Mouse (Mus musculus): Measurements from ENCODE around the gene Ube2g2.

The Ube2g2 gene

DNA sequence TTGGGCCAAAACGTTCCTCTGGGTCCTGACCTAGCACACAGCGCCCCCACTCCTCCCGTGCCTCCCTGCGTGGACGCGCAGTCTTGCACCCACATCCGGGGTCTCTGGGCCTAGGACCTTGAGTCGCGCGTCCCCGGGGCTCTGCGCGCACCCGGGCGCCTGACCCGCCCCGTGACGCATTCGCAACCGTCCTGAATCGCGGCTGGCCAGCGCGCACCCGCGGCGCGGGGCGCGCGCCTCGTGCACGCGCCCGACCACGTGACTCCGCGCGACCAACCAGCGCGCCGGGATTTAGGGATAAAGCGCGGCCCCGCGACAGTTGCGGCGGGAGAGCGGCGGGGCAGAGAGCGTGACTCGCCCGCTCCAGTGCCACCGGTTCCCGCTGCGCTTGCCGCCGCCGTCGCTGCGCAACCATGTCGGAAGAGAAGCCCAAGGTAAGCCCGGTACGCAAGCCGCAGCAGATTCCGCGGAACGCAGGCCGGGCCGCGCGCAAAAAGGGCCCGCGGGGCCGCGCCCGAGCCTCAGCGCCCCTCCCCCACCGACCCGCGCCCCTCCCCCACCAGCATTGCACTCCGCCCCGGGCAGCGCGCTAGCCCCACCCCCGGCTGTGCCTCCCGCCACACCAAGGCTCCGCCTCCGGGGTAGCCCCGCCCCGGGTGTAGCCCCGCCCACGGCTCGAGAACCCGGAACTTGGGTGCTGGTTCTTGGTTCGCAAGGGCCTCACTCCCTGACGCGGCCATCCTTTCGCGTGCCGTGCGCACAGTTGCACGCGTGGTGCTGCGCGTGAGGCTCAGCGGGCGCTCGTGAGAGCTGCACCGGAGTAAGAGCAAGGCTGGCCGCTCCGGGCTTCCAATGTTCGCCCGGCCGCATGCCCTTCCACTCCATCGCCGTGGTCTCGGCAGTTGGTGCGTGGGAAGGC, 15.9 kb upstream of the Ube2g2 start, which contains the start of the genes Sumo3 and Gm49325:
TSS of gene Sumo3 (plus strand) at position 190 of the 919 bp plus-strand sequence.
TSS of gene Gm49325 (plus strand) at position 290 of the 919 bp plus-strand sequence.
- intact Hi-C loops (cut with DNase I), result loop anchor here (1.0 kb wide), 1 partner anchor 25 kb away; the partner anchor contains the start of gene Pttg1ip

- intact Hi-C loops (cut with DNase I), result loop anchor here (1.0 kb wide), 1 partner anchor 26 kb away; the partner anchor contains the start of gene Pttg1ip
Observed at GRCm38 (mm10) chr10:77606855-77607254, 15.2 kb upstream of the Ube2g2 start.

- intact Hi-C loops (cut with DNase I), result no loop called here
Observed at GRCm38 (mm10) chr10:77607441-77607840, 14.6 kb upstream of the Ube2g2 start.

DNA sequence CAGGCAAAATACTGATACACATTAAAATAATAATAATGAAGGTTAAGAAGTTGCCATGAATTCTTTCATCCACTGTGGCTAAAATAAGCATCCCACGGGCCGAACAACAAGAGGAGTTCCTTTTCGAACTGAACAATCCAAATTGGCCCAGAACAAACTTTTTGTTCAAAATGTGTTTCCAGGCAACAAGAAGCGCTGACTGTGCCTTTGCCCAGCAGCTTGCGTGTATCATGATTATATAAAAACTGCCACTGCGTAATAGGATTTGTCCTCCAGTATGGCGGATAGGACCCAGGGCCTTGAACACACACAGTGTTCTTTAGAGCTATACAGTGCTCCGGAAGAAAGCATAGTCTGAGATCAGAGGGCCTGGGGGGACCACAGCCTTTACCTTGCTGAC, 13.5 kb upstream of the Ube2g2 start:
- intact Hi-C loops (cut with DNase I), result no loop called here

GRCm38 (mm10) chr10:77610221-77610961, 11.7 kb upstream of the Ube2g2 start:
- intact Hi-C loops (cut with DNase I), result no loop called here

DNA sequence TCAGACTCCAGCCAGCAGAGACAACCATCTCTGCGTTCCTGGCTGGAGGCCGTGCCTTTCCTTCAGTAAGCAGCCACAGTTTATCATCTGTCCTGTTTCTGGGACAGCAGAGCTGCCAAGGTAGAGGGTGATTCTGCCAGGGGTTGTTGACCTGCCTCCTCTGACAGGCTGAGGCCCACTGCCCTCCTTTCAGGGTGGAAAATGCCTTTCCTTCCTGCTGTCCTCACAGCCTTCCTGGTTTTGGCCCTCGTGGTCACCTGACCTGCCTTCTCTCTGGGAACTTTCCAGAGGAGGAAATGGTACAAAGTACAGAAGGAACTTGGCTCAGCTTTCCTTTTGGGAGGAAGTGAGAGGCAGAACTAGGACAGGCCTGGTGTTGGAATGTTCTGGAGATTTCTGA, 8.7 kb upstream of the Ube2g2 start:
- intact Hi-C loops (cut with DNase I), result no loop called here

GRCm38 (mm10) chr10:77615647-77616046, 6.4 kb upstream of the Ube2g2 start:
- intact Hi-C loops (cut with DNase I), result no loop called here

DNA sequence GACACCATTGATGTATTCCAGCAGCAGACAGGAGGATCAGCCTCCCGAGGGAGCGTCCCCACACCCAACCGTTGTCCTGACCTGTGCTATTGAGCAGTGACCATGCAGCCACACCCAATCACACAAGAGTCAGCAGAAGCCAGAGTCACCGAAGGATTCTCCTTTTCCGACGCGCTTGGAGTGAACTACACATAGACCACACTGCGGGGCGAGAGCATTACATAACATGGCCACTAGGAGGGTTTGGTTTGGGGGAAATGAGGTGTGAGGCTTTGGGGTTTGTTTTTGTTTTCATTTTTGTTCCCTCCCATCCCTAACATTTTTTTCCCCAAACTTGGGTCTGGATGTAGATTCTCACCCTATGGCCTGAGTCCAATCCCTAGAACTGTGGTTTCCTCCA, 5.9 kb upstream of the Ube2g2 start:
- intact Hi-C loops (cut with DNase I), result no loop called here

DNA sequence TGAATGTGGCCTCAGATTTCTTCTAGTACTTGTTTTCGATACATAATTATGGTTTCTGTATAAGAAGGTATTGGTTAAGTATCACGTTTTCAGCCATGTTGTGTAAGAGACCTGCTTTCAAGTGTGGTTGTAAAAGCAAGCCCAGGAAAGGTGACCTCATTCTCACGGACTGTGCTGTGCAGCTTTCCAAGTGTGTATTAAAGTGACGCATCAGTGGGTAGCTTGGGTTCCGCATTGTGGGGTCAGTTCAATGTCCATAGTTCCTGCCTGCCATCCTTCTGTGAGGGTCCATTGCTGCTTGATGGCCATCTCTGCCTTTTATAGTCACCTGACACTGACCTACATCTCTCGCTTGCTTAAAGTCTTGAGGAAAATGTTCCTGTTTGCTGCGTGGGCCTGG, 5.1 kb upstream of the Ube2g2 start:
- intact Hi-C loops (cut with DNase I), result no loop called here

- intact Hi-C loops (cut with DNase I), result no loop called here
Observed at GRCm38 (mm10) chr10:77621546-77621945, 529 bp upstream of the Ube2g2 start.

- intact Hi-C loops (cut with DNase I), result no loop called here
Observed at GRCm38 (mm10) chr10:77623069-77623492, 1.0 kb downstream of the Ube2g2 start.

GRCm38 (mm10) chr10:77623639-77624400, 1.7 kb downstream of the Ube2g2 start:
- intact Hi-C loops (cut with DNase I), result no loop called here

- intact Hi-C loops (cut with DNase I), result no loop called here
Observed at GRCm38 (mm10) chr10:77624570-77624995, 2.5 kb downstream of the Ube2g2 start.

DNA sequence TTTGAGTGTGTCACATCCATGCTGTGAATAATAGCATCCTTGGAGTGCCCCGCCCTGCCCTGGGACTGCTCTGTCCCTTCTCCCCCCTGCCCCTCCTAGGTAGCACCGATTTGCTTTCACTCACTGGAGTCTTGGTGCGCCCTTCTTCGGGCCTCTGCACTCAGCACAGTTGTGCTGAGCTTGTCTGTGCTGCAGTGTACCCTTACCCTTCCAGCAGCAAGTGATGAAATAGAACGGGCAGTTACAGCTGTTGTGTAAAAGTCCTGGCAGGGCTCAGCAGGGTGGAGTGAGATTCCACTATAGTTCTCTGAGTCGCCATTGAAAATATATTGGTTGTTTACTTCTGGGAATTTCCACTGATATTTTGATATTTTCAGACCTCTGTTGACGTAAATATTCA, 4.0 kb downstream of the Ube2g2 start:
- intact Hi-C loops (cut with DNase I), result loop anchor here (5.0 kb wide), 1 partner anchor 251 kb away; no protein-coding TSS in a partner anchor

DNA sequence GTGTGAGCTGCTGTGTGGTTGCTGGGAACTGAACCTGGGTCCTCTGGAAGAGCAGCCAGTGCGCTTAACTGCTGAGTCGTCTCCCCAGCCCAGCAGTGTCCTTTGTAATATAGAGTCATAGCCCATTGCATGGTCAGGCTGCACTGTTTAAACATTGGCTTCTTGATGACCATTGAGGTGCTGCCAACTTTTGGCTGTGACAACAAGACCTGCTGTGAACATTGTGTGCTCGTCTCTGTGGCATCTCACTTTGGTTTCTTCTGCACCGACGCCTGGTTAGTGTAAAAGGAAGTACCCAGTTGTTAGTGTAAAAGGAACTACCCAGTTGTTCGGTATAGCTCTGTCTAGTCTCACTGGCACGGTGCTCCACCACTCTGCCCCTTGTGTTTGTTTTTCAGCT, 4.5 kb downstream of the Ube2g2 start:
- intact Hi-C loops (cut with DNase I), result loop anchor here (5.0 kb wide), 1 partner anchor 251 kb away; no protein-coding TSS in a partner anchor

DNA sequence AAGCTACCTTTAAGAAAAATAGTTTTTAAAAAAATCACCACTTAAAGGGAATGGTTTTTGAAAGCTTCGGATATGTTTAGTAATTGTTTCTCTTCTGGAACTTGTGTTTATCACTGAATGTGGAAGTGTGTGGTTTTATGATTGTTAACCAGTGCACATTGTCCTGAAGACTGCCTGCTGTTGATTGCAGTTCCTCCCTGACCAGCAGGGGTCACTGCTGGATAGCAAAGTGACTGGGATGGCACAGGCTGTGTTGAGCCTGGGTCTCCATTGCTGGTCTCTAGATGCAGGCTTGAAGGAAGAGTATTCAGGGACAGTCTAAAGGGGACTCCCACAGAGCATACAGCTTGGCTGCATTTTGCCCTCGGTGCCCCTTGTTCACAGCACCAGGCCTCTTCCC, 5.4 kb downstream of the Ube2g2 start:
- intact Hi-C loops (cut with DNase I), result loop anchor here (5.0 kb wide), 1 partner anchor 250 kb away; no protein-coding TSS in a partner anchor

GRCm38 (mm10) chr10:77629163-77629562, 7.1 kb downstream of the Ube2g2 start:
- intact Hi-C loops (cut with DNase I), result loop anchor here (5.0 kb wide), 1 partner anchor 248 kb away; no protein-coding TSS in a partner anchor

- intact Hi-C loops (cut with DNase I), result loop anchor here (5.0 kb wide), 1 partner anchor 247 kb away; no protein-coding TSS in a partner anchor
Observed at GRCm38 (mm10) chr10:77629970-77630369, 7.9 kb downstream of the Ube2g2 start.

GRCm38 (mm10) chr10:77634016-77634415, 11.9 kb downstream of the Ube2g2 start:
- intact Hi-C loops (cut with DNase I), result no loop called here

- intact Hi-C loops (cut with DNase I), result no loop called here
Observed at GRCm38 (mm10) chr10:77634452-77635231, 12.6 kb downstream of the Ube2g2 start.

All from adrenal gland (tissue).